Mouse (Mus musculus) heart, postnatal 0 days (tissue): ENCODE results near the gene Prkca.

Source experiments
- CTCF ChIP-seq: IDR thresholded peaks from 2 replicates; pipeline ENCODE4 v1.5.1; 2016; ENCODE audit warnings: antibody characterized with exemption, control low read depth, low read depth
- EP300 ChIP-seq: IDR thresholded peaks from 2 replicates; pipeline ENCODE4 v1.6.1; 2016; ENCODE audit warnings: antibody characterized with exemption, low read depth

GRCm38 (mm10) chr11:108079946-108080650 is 263.6 kb downstream of the Prkca start:
- TF ChIP-seq CTCF (no peak), EP300 (no peak)
